Mouse (Mus musculus): ENCODE data around the gene Cdkn1a. TPM values are rescaled to one million over a fixed set of nuclear protein-coding genes. Genes with fewer than 3 reads are reported as not detected.
"Not testable (repeated sequence)": the region's sequence is repeated elsewhere in the genome, so short reads cannot be mapped to it uniquely, and the experiment has no call there.

Cdkn1a gene
- polyA plus RNA-seq, 1 experiment: 2,069 TPM

- H3K79me2 ChIP-seq (ENCODE audit: control insufficient read depth, insufficient read depth): no peaks in the 10 kb centered on the region
- no peaks in the 10 kb centered on the region for H3K36me3 ChIP-seq (ENCODE audit: control insufficient read depth, insufficient read depth)
- no peak overlapping the region for H3K4me2 ChIP-seq (ENCODE audit: low read depth)
- H3K4me3 ChIP-seq: no peak overlapping the region
- no peak overlapping the region for H3ac ChIP-seq (ENCODE audit: control insufficient read depth, insufficient read length)
- H3K27me3 ChIP-seq (ENCODE audit: control insufficient read depth, insufficient read depth, insufficient read length): no peaks in the 10 kb centered on the region
- TF ChIP-seq MAX (IDR thresholded peaks at IDR 0.05; ENCODE audit: low read depth) (no peak), SRF (IDR thresholded peaks at IDR 0.05; ENCODE audit: control insufficient read depth, insufficient read length, low read depth) (no peak), MYOG (IDR thresholded peaks at IDR 0.05; ENCODE audit: control insufficient read depth in 1 of 3, insufficient read depth in 1 of 3, insufficient read length in 2 of 3, low read depth in 2 of 3) (no peak), MYOD1 (IDR thresholded peaks at IDR 0.05; ENCODE audit: control insufficient read depth in 1 of 3, insufficient read length in 2 of 3, low read depth in 2 of 3) (no peak), TCF12 (IDR thresholded peaks at IDR 0.05; ENCODE audit: insufficient read depth, poor library complexity, severe bottlenecking) (no peak), E2F4 (IDR thresholded peaks at IDR 0.05; ENCODE audit: insufficient read depth) (no peak), USF1 (IDR thresholded peaks at IDR 0.05; ENCODE audit: low read depth) (no peak), POLR2AphosphoS2 (IDR thresholded peaks at IDR 0.05; ENCODE audit: insufficient read length, low read depth) (no peak), REST (IDR thresholded peaks at IDR 0.05; ENCODE audit: insufficient read depth, insufficient read length) (no peak), CEBPB (IDR thresholded peaks at IDR 0.05; ENCODE audit: insufficient read depth, poor library complexity, severe bottlenecking) (no peak), TCF3 (IDR thresholded peaks at IDR 0.05; ENCODE audit: insufficient read length, low read depth) (no peak), POLR2A (IDR thresholded peaks at IDR 0.05; ENCODE audit: insufficient read length, low read depth) (no peak)
These were observed 24.8 kb upstream of the Cdkn1a start for GRCm38 (mm10) chr17:29065971-29066370.

- not testable (repeated sequence) for H3K36me3 ChIP-seq (ENCODE audit: control insufficient read depth, insufficient read depth); H3K27me3 ChIP-seq (ENCODE audit: control insufficient read depth, insufficient read depth, insufficient read length); H3K79me2 ChIP-seq (ENCODE audit: control insufficient read depth, insufficient read depth)
These were observed 23.4 kb upstream of the Cdkn1a start for GRCm38 (mm10) chr17:29067416-29067815.

GRCm38 (mm10) chr17:29067847-29068246 is 22.9 kb upstream of the Cdkn1a start:
- no peak for TF ChIP-seq POLR2AphosphoS2 (IDR thresholded peaks at IDR 0.05; ENCODE audit: insufficient read length, low read depth)
- TF ChIP-seq REST (IDR thresholded peaks at IDR 0.05; ENCODE audit: insufficient read depth, insufficient read length): no peak
- TF ChIP-seq CEBPB (IDR thresholded peaks at IDR 0.05; ENCODE audit: insufficient read depth, poor library complexity, severe bottlenecking): no peak
- no peak for TF ChIP-seq POLR2A (IDR thresholded peaks at IDR 0.05; ENCODE audit: insufficient read length, low read depth)
- no peak for TF ChIP-seq TCF3 (IDR thresholded peaks at IDR 0.05; ENCODE audit: insufficient read length, low read depth)
- no peak for TF ChIP-seq TCF12 (IDR thresholded peaks at IDR 0.05; ENCODE audit: insufficient read depth, poor library complexity, severe bottlenecking)
- no peak for TF ChIP-seq USF1 (IDR thresholded peaks at IDR 0.05; ENCODE audit: low read depth)
- no peak for TF ChIP-seq MYOD1 (IDR thresholded peaks at IDR 0.05; ENCODE audit: control insufficient read depth in 1 of 3, insufficient read length in 2 of 3, low read depth in 2 of 3)
- no peak for TF ChIP-seq E2F4 (IDR thresholded peaks at IDR 0.05; ENCODE audit: insufficient read depth)
- TF ChIP-seq MYOG (IDR thresholded peaks at IDR 0.05; ENCODE audit: control insufficient read depth in 1 of 3, insufficient read depth in 1 of 3, insufficient read length in 2 of 3, low read depth in 2 of 3): no peak
- TF ChIP-seq SRF (IDR thresholded peaks at IDR 0.05; ENCODE audit: control insufficient read depth, insufficient read length, low read depth): no peak
- H3K79me2 ChIP-seq (ENCODE audit: control insufficient read depth, insufficient read depth): no peaks in the 10 kb centered on the region
- no peaks in the 10 kb centered on the region for H3K27me3 ChIP-seq (ENCODE audit: control insufficient read depth, insufficient read depth, insufficient read length)
- peak overlapping the region; percentile 46 for H3K4me2 ChIP-seq (ENCODE audit: low read depth)
- no peaks in the 10 kb centered on the region for H3K36me3 ChIP-seq (ENCODE audit: control insufficient read depth, insufficient read depth)
- H3K4me3 ChIP-seq: no peak overlapping the region
- no peak overlapping the region for H3ac ChIP-seq (ENCODE audit: control insufficient read depth, insufficient read length)

More at GRCm38 (mm10) chr17:29067416-29067815, 23.4 kb upstream of the Cdkn1a start:
- not testable (repeated sequence) for H3K4me2 ChIP-seq (ENCODE audit: low read depth); H3K4me3 ChIP-seq; H3ac ChIP-seq (ENCODE audit: control insufficient read depth, insufficient read length)

- Histone ChIP-seq H3K4me2 (ENCODE audit: low read depth) (no peak overlapping the region), H3K4me3 (no peak overlapping the region), H3K27me3 (ENCODE audit: control insufficient read depth, insufficient read depth, insufficient read length) (no peaks in the 10 kb centered on the region), H3K79me2 (ENCODE audit: control insufficient read depth, insufficient read depth) (no peaks in the 10 kb centered on the region), H3ac (ENCODE audit: control insufficient read depth, insufficient read length) (no peak overlapping the region), H3K36me3 (ENCODE audit: control insufficient read depth, insufficient read depth) (no peaks in the 10 kb centered on the region)
- TF ChIP-seq MYOG (IDR thresholded peaks at IDR 0.05; ENCODE audit: control insufficient read depth in 1 of 3, insufficient read depth in 1 of 3, insufficient read length in 2 of 3, low read depth in 2 of 3) (no peak), MYOD1 (IDR thresholded peaks at IDR 0.05; ENCODE audit: control insufficient read depth in 1 of 3, insufficient read length in 2 of 3, low read depth in 2 of 3) (peak in 1 of 3 experiments; percentile 11), USF1 (IDR thresholded peaks at IDR 0.05; ENCODE audit: low read depth) (peak; percentile 31)
These were observed 21.7 kb upstream of the Cdkn1a start for GRCm38 (mm10) chr17:29069063-29069462.

- TF ChIP-seq E2F4 (IDR thresholded peaks at IDR 0.05; ENCODE audit: insufficient read depth): no peak
- TF ChIP-seq REST (IDR thresholded peaks at IDR 0.05; ENCODE audit: insufficient read depth, insufficient read length): no peak
- no peak for TF ChIP-seq TCF3 (IDR thresholded peaks at IDR 0.05; ENCODE audit: insufficient read length, low read depth)
- no peak for TF ChIP-seq CEBPB (IDR thresholded peaks at IDR 0.05; ENCODE audit: insufficient read depth, poor library complexity, severe bottlenecking)
- no peak for TF ChIP-seq POLR2AphosphoS2 (IDR thresholded peaks at IDR 0.05; ENCODE audit: insufficient read length, low read depth)
- TF ChIP-seq TCF12 (IDR thresholded peaks at IDR 0.05; ENCODE audit: insufficient read depth, poor library complexity, severe bottlenecking): no peak
- no peak for TF ChIP-seq USF1 (IDR thresholded peaks at IDR 0.05; ENCODE audit: low read depth)
- H3K4me2 ChIP-seq (ENCODE audit: low read depth): peak overlapping the region; percentile 62
These were observed 19.0 kb upstream of the Cdkn1a start for GRCm38 (mm10) chr17:29071820-29072219.

More at GRCm38 (mm10) chr17:29071820-29072219, 19.0 kb upstream of the Cdkn1a start:
- H3K27me3 ChIP-seq (ENCODE audit: control insufficient read depth, insufficient read depth, insufficient read length): no peaks in the 10 kb centered on the region
- no peaks in the 10 kb centered on the region for H3K79me2 ChIP-seq (ENCODE audit: control insufficient read depth, insufficient read depth)
- no peak overlapping the region for H3ac ChIP-seq (ENCODE audit: control insufficient read depth, insufficient read length)
- peak overlapping the region; percentile 16 for H3K4me3 ChIP-seq
- no peaks in the 10 kb centered on the region for H3K36me3 ChIP-seq (ENCODE audit: control insufficient read depth, insufficient read depth)
